Mouse (Mus musculus): ENCODE measurements around the gene Slc2a12. TPM values are rescaled to one million over a fixed set of nuclear protein-coding genes. Genes with fewer than 3 reads are reported as not detected.
A peak's percentile ranks its signal among the peaks of the same experiment; 100 is the strongest.

The Slc2a12 gene
- polyA plus RNA-seq, 1 experiment from 2014 or later = 1.5 TPM

DNA sequence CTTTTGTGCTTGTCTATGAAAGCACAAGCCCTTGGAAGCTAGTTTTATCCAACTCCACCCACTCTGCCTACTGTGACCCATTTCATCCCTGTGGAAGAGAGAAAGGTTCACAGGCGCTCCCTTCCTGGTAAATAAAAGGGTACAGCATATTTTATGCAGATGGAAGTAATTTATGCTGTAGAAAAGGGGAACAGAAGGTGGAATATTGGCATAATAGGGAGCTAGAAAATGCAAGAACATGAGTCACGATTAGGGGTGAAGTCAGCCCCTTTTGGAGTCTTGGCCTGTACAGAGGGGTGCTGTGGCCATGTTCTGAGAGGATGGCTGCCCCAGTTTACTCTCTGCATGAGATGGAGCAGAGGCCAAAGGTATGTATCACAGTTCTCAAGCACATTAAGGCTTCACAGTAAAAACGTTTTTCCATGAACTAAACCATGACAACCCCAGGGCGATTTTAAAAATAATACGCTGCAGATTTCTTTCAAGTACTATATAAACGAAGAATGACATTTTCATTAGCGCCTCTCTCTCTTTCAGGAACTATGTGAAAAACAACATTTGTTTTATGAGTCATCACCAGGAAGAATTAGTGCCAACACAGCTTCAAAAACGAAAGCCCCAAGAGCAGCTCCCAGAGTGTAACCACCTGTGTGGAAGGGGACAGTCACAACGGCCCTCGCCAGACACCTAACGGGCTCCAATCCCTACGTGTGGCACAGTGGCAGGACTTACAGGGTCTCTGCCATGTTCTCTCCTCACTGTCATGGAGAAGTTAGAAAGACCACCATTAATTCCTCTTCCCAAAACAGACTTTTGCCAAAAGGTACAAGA is 56.9 kb downstream of the Slc2a12 start:
- 70% methylated on average over 12 of the region's 12 CpGs for WGBS
- ATAC-seq (ENCODE audit: insufficient number of reproducible peaks, insufficient read depth, low FRiP score, low TSS enrichment, low read depth) = no peak
- H3K4me1 ChIP-seq (replicated peaks) = no peaks in the 10 kb centered on the region
- no peaks in the 10 kb centered on the region for H3K27me3 ChIP-seq
- H3K4me3 ChIP-seq (replicated peaks) = no peak overlapping the region
- H3K9me3 ChIP-seq = no peaks in the 10 kb centered on the region
- 0 out of 2 replicates have a peak overlapping the region, but pooled peaks have one; percentile 35 for H3K27ac ChIP-seq
- no peak overlapping the region for H3K4me2 ChIP-seq
- peaks cover 43% of the 10 kb centered on the region for H3K36me3 ChIP-seq
- no peak overlapping the region for H3K9ac ChIP-seq (replicated peaks)

DNA sequence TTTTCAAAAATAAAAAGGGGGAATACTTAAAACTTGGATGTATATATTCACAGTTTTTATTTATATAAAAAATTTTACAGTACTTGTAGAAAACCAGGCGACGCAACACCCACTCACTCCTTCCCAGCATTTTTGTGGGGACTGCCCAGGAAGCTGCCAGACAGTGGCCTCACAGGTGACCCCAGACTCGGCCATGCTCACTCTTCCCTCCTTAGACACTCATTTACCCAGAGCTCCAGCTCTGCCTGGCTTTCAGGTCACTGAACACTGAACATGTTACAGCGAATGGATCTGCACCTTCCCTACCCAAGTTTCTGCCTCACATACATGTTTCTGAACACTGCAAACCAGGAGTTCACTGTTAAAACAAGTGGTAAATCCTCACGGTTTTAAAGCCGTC is 59.0 kb downstream of the Slc2a12 start:
- peaks cover 64% of the 10 kb centered on the region for H3K36me3 ChIP-seq
- no peak for ATAC-seq (ENCODE audit: insufficient number of reproducible peaks, insufficient read depth, low FRiP score, low TSS enrichment, low read depth)
- no peak overlapping the region for H3K4me2 ChIP-seq
- no peak overlapping the region for H3K27ac ChIP-seq
- H3K4me3 ChIP-seq (replicated peaks) = no peak overlapping the region
- WGBS = 93% methylated on average over 6 of the region's 6 CpGs
- H3K9me3 ChIP-seq = no peaks in the 10 kb centered on the region
- H3K9ac ChIP-seq (replicated peaks) = no peak overlapping the region
- no peaks in the 10 kb centered on the region for H3K27me3 ChIP-seq
- no peaks in the 10 kb centered on the region for H3K4me1 ChIP-seq (replicated peaks)

DNA sequence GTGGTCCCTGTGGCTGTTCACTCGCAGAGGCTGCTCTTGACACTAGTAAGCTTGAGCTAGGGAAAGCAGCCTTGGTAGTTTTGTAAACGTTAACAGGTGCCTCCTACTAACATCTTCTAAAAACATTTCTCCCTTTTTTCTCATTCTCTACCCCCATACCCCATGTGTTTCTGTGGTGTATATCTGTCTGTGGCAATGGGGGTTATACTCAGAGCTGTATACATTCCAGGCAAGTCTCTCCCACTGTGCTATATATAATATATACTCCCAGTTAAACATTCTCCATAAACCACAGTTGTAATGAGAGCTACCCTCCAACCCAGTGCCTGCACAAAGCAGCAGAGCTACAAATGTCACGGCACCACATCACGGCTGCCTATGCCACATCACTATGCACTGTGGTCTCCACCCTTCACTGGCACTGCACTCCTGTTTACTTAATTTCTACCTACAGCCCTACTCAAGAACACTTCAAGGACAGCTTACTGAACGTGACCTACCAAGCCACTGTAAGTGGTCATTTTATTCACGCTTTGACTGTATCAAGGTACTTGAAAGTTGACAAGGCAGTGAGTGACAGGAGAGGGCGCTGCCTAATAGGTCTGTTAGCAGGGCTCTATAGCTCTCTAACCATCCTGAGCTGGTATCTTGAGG is 63.5 kb downstream of the Slc2a12 start:
- 91% methylated on average over 7 of the region's 7 CpGs for WGBS
- H3K36me3 ChIP-seq = peaks cover 66% of the 10 kb centered on the region
- H3K27me3 ChIP-seq = no peaks in the 10 kb centered on the region
- H3K4me2 ChIP-seq = no peak overlapping the region
- no peak overlapping the region for H3K27ac ChIP-seq
- ATAC-seq (ENCODE audit: insufficient number of reproducible peaks, insufficient read depth, low FRiP score, low TSS enrichment, low read depth) = no peak
- H3K9me3 ChIP-seq = no peaks in the 10 kb centered on the region
- no peak overlapping the region for H3K4me3 ChIP-seq (replicated peaks)
- no peak overlapping the region for H3K9ac ChIP-seq (replicated peaks)
- H3K4me1 ChIP-seq (replicated peaks) = no peaks in the 10 kb centered on the region

DNA sequence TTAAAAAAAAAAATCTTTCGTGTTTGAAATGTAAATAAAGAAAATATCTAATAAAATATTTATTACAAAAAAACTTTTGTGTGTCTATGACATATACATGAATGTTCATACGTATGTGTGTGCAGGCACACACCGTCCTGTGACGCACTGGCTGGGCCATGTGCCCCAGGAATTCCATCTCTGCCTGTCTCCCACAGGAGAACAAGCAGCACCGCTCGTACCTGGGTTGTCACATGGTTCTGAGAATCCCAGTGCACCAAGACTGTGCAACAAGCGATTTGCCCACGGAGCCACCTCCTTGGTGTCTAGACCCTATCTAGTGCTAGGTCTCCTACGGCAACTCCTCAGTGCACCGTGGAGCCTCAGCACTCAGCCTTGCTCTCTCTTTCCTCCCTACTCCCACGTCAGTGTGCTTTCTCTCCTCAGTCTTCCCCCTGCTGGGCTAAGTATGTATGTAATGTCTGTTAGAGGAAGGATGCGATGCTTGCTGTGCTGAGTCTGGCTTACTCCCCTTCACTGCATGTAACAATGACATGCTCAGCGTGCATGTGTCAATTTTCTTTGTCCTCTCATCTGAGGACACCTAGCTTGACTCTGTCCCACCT is 65.5 kb downstream of the Slc2a12 start:
- no peak overlapping the region for H3K9ac ChIP-seq (replicated peaks)
- H3K36me3 ChIP-seq = peaks cover 55% of the 10 kb centered on the region
- H3K9me3 ChIP-seq = no peaks in the 10 kb centered on the region
- no peak overlapping the region for H3K27ac ChIP-seq
- ATAC-seq (ENCODE audit: insufficient number of reproducible peaks, insufficient read depth, low FRiP score, low TSS enrichment, low read depth) = peak; percentile 37; the same call in 1 of the 2 replicates
- H3K4me3 ChIP-seq (replicated peaks) = no peak overlapping the region
- WGBS = 93% methylated on average over 13 of the region's 13 CpGs
- no peaks in the 10 kb centered on the region for H3K4me1 ChIP-seq (replicated peaks)
- H3K4me2 ChIP-seq = no peak overlapping the region
- no peaks in the 10 kb centered on the region for H3K27me3 ChIP-seq

DNA sequence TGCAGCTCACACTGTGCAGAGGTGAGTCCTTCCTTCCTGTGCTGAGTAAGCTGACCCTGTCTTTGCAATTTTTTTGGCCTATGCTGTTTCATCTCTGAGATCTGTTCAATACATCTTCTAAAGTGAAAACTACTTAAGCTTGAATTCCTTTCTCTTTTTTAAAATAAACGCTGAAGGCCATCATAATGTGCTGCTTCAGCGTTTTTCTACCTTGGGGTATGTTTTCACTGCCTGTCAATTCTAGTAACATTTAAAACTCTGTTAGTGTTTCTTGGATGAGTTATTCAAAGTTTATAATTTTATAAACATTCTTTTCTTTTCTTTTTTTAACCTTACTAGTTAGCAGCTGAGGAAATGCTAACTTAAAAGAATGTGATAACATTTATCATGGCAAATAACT is 68.1 kb downstream of the Slc2a12 start:
- Histone ChIP-seq H3K9me3 (no peaks in the 10 kb centered on the region), H3K4me1 (replicated peaks) (no peaks in the 10 kb centered on the region), H3K27ac (no peak overlapping the region), H3K4me2 (no peak overlapping the region), H3K27me3 (no peaks in the 10 kb centered on the region), H3K9ac (replicated peaks) (no peak overlapping the region), H3K4me3 (replicated peaks) (no peak overlapping the region), H3K36me3 (peaks cover 28% of the 10 kb centered on the region)
- no peak for ATAC-seq (ENCODE audit: insufficient number of reproducible peaks, insufficient read depth, low FRiP score, low TSS enrichment, low read depth)
- 93% methylated on average over 2 of the region's 2 CpGs for WGBS

DNA sequence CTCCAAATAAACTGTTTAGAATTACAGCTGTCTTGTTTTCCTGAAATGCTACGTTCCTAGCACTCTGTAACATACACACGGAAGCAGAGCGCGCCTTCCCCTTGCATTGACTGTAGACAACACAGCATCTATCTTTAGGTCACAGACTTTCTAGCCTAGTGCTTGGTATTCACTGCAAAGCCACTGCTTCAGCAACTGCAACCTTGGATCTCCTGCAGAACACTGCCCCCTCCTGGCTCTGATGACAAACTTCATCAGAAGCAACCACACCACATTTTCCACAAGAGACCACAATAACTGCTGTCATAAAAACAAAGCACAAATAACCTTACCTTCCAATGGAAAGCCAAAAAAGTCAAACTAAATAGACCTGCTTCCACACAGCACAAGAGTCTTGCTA is 69.7 kb downstream of the Slc2a12 start:
- H3K9ac ChIP-seq (replicated peaks) = no peak overlapping the region
- no peak overlapping the region for H3K27ac ChIP-seq
- H3K27me3 ChIP-seq = no peaks in the 10 kb centered on the region
- ATAC-seq (ENCODE audit: insufficient number of reproducible peaks, insufficient read depth, low FRiP score, low TSS enrichment, low read depth) = no peak
- WGBS = 87% methylated on average over 4 of the region's 4 CpGs
- peaks cover 12% of the 10 kb centered on the region for H3K36me3 ChIP-seq
- H3K9me3 ChIP-seq = no peaks in the 10 kb centered on the region
- peaks cover 3% of the 10 kb centered on the region; the same call in 1 of the 2 replicates for H3K4me1 ChIP-seq (replicated peaks)
- H3K4me2 ChIP-seq = no peak overlapping the region
- no peak overlapping the region for H3K4me3 ChIP-seq (replicated peaks)

DNA sequence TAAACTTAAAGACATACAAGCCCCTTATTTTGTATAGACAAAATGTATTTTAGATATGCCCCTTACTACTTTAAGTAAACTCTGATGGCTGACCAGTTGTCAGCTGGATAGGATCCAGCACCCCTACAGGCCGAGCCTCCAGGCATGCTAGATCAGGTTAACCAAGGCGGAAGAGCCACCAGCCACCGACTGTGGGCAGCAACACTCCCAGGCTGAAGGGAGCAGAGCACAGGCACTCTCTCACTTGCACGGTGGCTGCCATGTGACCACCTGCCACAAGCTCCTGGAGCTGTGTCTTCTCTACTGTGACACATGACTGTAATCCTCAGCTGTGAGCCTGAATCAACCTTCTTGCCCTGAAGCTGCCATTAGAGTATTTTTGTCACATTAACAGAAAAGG is 73.7 kb downstream of the Slc2a12 start:
- Histone ChIP-seq H3K9ac (replicated peaks) (no peak overlapping the region), H3K36me3 (no peaks in the 10 kb centered on the region), H3K27ac (no peak overlapping the region), H3K27me3 (no peaks in the 10 kb centered on the region), H3K9me3 (no peaks in the 10 kb centered on the region), H3K4me2 (no peak overlapping the region), H3K4me3 (replicated peaks) (no peak overlapping the region), H3K4me1 (replicated peaks) (peaks cover 3% of the 10 kb centered on the region; the same call in 1 of the 2 replicates)
- no peak for ATAC-seq (ENCODE audit: insufficient number of reproducible peaks, insufficient read depth, low FRiP score, low TSS enrichment, low read depth)
- WGBS = 53% methylated on average over 4 of the region's 4 CpGs

DNA sequence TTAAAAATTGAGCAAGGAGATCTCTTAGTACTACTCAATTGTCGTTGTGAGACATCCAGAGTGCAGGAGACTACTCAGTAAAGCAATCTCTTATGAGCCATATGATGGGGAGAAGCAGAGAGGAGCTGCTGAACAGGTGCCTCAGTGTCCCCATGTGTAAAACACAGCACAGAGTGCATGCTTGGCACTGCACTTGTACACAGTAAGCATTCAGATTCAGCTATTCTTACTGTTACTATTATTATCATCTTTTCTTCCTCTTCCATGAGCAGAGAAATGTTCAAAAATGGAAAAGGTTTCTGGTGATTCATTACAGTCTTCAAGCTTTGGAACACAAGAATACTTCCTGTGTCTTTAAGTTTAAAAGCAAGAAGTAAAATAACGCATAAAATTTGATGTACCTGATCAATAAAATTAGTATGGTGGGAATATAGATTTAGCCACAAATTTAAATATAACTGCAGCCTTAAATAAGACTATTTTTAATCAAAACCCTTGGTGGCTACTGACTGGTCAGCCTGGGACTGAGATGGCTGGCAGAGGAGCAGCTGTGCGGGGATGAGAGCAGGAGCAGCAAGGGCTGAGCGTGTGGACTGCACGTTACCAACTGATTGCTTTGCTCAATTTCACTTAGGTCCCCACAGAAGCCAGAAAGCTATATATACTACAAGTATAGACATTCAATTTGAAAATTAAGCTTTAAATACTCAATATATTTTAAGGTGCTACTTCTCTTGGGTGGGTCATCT is 76.1 kb downstream of the Slc2a12 start:
- 91% methylated on average over 5 of the region's 5 CpGs for WGBS

DNA sequence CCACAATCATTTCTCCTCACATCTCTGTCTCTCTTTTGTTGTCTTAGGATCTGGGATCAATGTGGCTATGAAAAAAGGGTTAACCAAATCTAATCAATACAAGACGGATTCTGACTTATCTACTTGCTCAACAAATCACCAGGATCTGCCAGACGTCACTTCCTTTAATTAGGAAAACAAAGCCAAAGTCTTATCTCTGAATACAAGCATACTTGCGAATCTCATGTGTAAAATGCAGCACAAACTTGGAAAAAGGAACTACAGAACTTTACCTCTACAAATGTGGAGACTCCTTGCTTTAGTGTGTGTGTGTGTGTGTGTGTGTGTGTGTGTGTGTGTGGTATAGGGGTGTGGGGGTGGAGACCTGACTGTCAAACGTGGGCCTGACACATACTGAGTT is 80.4 kb downstream of the Slc2a12 start:
- no peaks in the 10 kb centered on the region for H3K27me3 ChIP-seq
- H3K9ac ChIP-seq (replicated peaks) = no peak overlapping the region
- H3K36me3 ChIP-seq = no peaks in the 10 kb centered on the region; the same call in 1 of the 2 replicates
- peaks cover 14% of the 10 kb centered on the region for H3K4me1 ChIP-seq (replicated peaks)
- no peak for ATAC-seq (ENCODE audit: insufficient number of reproducible peaks, insufficient read depth, low FRiP score, low TSS enrichment, low read depth)
- no peak overlapping the region for H3K27ac ChIP-seq
- H3K9me3 ChIP-seq = no peaks in the 10 kb centered on the region
- 69% methylated on average over 4 of the region's 4 CpGs for WGBS
- H3K4me3 ChIP-seq (replicated peaks) = no peak overlapping the region
- H3K4me2 ChIP-seq = no peak overlapping the region

More for the DNA sequence above, 76.1 kb downstream of the Slc2a12 start:
- no peak for ATAC-seq (ENCODE audit: insufficient number of reproducible peaks, insufficient read depth, low FRiP score, low TSS enrichment, low read depth)
- Histone ChIP-seq H3K9ac (replicated peaks) (no peak overlapping the region), H3K27me3 (no peaks in the 10 kb centered on the region), H3K4me3 (replicated peaks) (no peak overlapping the region), H3K4me1 (replicated peaks) (peaks cover 3% of the 10 kb centered on the region; the same call in 1 of the 2 replicates), H3K27ac (no peak overlapping the region), H3K4me2 (no peak overlapping the region), H3K9me3 (no peaks in the 10 kb centered on the region), H3K36me3 (no peaks in the 10 kb centered on the region; the same call in 1 of the 2 replicates)

DNA sequence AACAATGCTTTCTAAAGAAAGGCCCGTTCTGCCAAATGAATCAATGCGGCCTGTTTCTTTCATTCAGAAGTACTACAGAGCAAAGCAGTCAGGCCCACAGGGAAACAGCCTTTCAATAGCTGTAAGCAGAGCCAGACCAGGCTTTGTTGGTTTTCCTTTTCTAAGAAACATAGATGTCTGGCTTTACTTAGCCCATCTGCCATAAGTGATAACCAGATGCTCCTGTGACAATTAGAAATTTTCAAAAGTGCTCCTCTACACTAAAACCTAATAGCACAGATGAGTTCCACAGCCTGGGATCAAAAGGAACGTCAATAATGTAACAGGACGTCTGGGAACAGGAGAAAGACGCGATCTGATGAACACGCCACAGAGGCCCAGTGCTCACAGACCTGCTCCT is 81.5 kb downstream of the Slc2a12 start:
- Histone ChIP-seq H3K27ac (no peak overlapping the region), H3K4me3 (replicated peaks) (no peak overlapping the region), H3K36me3 (no peaks in the 10 kb centered on the region; the same call in 1 of the 2 replicates), H3K9ac (replicated peaks) (no peak overlapping the region), H3K4me1 (replicated peaks) (peaks cover 16% of the 10 kb centered on the region), H3K9me3 (no peaks in the 10 kb centered on the region), H3K27me3 (no peaks in the 10 kb centered on the region), H3K4me2 (no peak overlapping the region)
- ATAC-seq (ENCODE audit: insufficient number of reproducible peaks, insufficient read depth, low FRiP score, low TSS enrichment, low read depth) = no peak
- 66% methylated on average over 7 of the region's 7 CpGs for WGBS

DNA sequence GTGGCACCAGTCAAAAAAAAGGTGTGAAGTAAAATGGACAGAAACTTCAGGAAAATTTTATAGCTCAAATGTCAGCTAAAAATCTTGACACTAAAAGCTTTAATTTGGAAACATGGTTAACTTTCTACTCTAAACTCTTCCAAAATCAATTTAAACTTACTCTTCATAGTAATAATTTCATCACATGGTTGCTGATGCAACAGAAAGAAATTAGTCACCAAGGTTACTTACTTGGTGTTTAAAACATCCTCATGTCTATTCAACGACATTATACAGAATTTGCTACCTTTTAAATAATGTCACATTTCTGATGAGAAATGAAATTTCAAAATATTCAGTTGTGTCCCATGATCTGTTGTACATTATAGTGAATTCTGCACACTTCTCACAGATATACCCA is 83.4 kb downstream of the Slc2a12 start:
- Histone ChIP-seq H3K4me1 (replicated peaks) (peaks cover 22% of the 10 kb centered on the region), H3K9me3 (no peaks in the 10 kb centered on the region), H3K4me3 (replicated peaks) (no peak overlapping the region), H3K4me2 (no peak overlapping the region), H3K27ac (no peak overlapping the region), H3K9ac (replicated peaks) (no peak overlapping the region), H3K36me3 (no peaks in the 10 kb centered on the region; the same call in 1 of the 2 replicates), H3K27me3 (no peaks in the 10 kb centered on the region)
- 85% methylated on average over 1 of the region's 1 CpGs for WGBS
- no peak for ATAC-seq (ENCODE audit: insufficient number of reproducible peaks, insufficient read depth, low FRiP score, low TSS enrichment, low read depth)

Measured in limb, embryonic 12.5 days (tissue).